In genomic region chr2:134077953-134078352, GRCm38 (mm10) we compare ENCODE assay signal across 19 mouse cellular contexts.
DNase-seq lines count a peak whose midpoint lies in the region; ATAC-seq and TF ChIP-seq lines count a peak whose summit lies in the region.
"Had no signal": no experiment of that assay in that cellular context is flagged by ENCODE, and none has a peak within 500 bp of the region (broad histone marks: within the 10 kb centered on the region; RNA-seq: fewer than 3 reads in every experiment).

No protein-coding gene starts in this region.

- H3K27ac ChIP-seq in hindbrain, postnatal 0 days: no peak overlapping the region
- H3K27ac ChIP-seq in hindbrain, embryonic 16.5 days (ENCODE audit: low read depth, low read length): no peak overlapping the region
- H3K27ac ChIP-seq in embryonic facial prominence, embryonic 14.5 days (replicated peaks; ENCODE audit: low read depth, low read length): no peak overlapping the region
- H3K27ac ChIP-seq in liver, postnatal 0 days (ENCODE audit: low read depth): no peak overlapping the region
- H3K27ac ChIP-seq: embryonic facial prominence, embryonic 13.5 days; forebrain, embryonic 15.5 days; gastrocnemius, adult 2 months; heart, adult 2 months; intestine, embryonic 15.5 days; liver, embryonic 14.5 days; midbrain, embryonic 15.5 days had no signal

- H3K4me1 ChIP-seq in hindbrain, postnatal 0 days (ENCODE audit: insufficient read depth, low read length): no peaks in the 10 kb centered on the region
- no peaks in the 10 kb centered on the region for H3K4me1 ChIP-seq in hindbrain, embryonic 16.5 days (ENCODE audit: control insufficient read depth, insufficient read depth, low read depth, low read length)
- no peaks in the 10 kb centered on the region for H3K4me1 ChIP-seq in embryonic facial prominence, embryonic 14.5 days (ENCODE audit: control insufficient read depth, insufficient read depth, low read length)
- no peaks in the 10 kb centered on the region for H3K4me1 ChIP-seq in liver, postnatal 0 days (ENCODE audit: insufficient read depth)
- H3K4me1 ChIP-seq: forebrain, embryonic 15.5 days; intestine, embryonic 15.5 days; midbrain, embryonic 15.5 days had no signal

- WGBS in hindbrain, postnatal 0 days: 80% methylated on average over 1 of the region's 1 CpGs
- WGBS in hindbrain, embryonic 16.5 days: 67% methylated on average over 1 of the region's 1 CpGs
- WGBS in embryonic facial prominence, embryonic 14.5 days: 41% methylated on average over 1 of the region's 1 CpGs
- WGBS in liver, postnatal 0 days (ENCODE audit: insufficient replicate concordance): 39% methylated on average over 1 of the region's 1 CpGs

- H3K4me2 ChIP-seq in hindbrain, postnatal 0 days (ENCODE audit: low read depth, low read length): no peak overlapping the region
- no peak overlapping the region for H3K4me2 ChIP-seq in hindbrain, embryonic 16.5 days (ENCODE audit: low read length)
- no peak overlapping the region for H3K4me2 ChIP-seq in embryonic facial prominence, embryonic 14.5 days (ENCODE audit: low read depth, low read length)
- no peak overlapping the region for H3K4me2 ChIP-seq in liver, postnatal 0 days (ENCODE audit: low read depth, low read length)
- H3K4me2 ChIP-seq: embryonic facial prominence, embryonic 13.5 days; forebrain, embryonic 15.5 days; intestine, embryonic 15.5 days; midbrain, embryonic 15.5 days had no signal

- no peak overlapping the region for H3K4me3 ChIP-seq in hindbrain, postnatal 0 days (ENCODE audit: low read length)
- H3K4me3 ChIP-seq in hindbrain, embryonic 16.5 days (ENCODE audit: low read length): no peak overlapping the region
- H3K4me3 ChIP-seq in embryonic facial prominence, embryonic 14.5 days (ENCODE audit: low read depth, low read length): no peak overlapping the region
- H3K4me3 ChIP-seq in liver, postnatal 0 days (ENCODE audit: low read depth, low read length): no peak overlapping the region
- H3K4me3 ChIP-seq: embryonic facial prominence, embryonic 13.5 days; forebrain, embryonic 15.5 days; gastrocnemius, adult 2 months; heart, adult 2 months; intestine, embryonic 15.5 days; midbrain, embryonic 15.5 days had no signal

- no peak overlapping the region for H3K9ac ChIP-seq in hindbrain, postnatal 0 days (replicated peaks; ENCODE audit: low read length)
- no peak overlapping the region for H3K9ac ChIP-seq in hindbrain, embryonic 16.5 days (ENCODE audit: low read depth, low read length)
- no peak overlapping the region for H3K9ac ChIP-seq in embryonic facial prominence, embryonic 14.5 days (ENCODE audit: low read depth, low read length)
- H3K9ac ChIP-seq in liver, postnatal 0 days (replicated peaks): no peak overlapping the region
- H3K9ac ChIP-seq: embryonic facial prominence, embryonic 13.5 days; forebrain, embryonic 15.5 days; intestine, embryonic 15.5 days; liver, embryonic 14.5 days; midbrain, embryonic 15.5 days had no signal

- H3K27me3 ChIP-seq in hindbrain, postnatal 0 days (ENCODE audit: insufficient read depth, low read length): no peaks in the 10 kb centered on the region
- no peaks in the 10 kb centered on the region for H3K27me3 ChIP-seq in hindbrain, embryonic 16.5 days (replicated peaks; ENCODE audit: control insufficient read depth, insufficient read depth, low read length)
- no peaks in the 10 kb centered on the region for H3K27me3 ChIP-seq in embryonic facial prominence, embryonic 14.5 days (replicated peaks; ENCODE audit: control insufficient read depth, insufficient read depth, low read length)
- no peaks in the 10 kb centered on the region for H3K27me3 ChIP-seq in liver, postnatal 0 days (ENCODE audit: insufficient read depth, low read length)
- H3K27me3 ChIP-seq: embryonic facial prominence, embryonic 13.5 days; forebrain, embryonic 15.5 days; intestine, embryonic 15.5 days; midbrain, embryonic 15.5 days had no signal

- no peak for TF ChIP-seq CTCF in hindbrain, postnatal 0 days (IDR thresholded peaks at IDR 0.05; ENCODE audit: low read depth)
- TF ChIP-seq CTCF in liver, postnatal 0 days (IDR thresholded peaks at IDR 0.05; ENCODE audit: low read depth): no peak

- no peak for TF ChIP-seq EP300 in liver, postnatal 0 days (IDR thresholded peaks at IDR 0.05; ENCODE audit: low read depth)

- no peaks in the 10 kb centered on the region for H3K9me3 ChIP-seq in hindbrain, postnatal 0 days (ENCODE audit: low read length)
- H3K9me3 ChIP-seq in hindbrain, embryonic 16.5 days (ENCODE audit: control insufficient read depth, low read length): no peaks in the 10 kb centered on the region
- H3K9me3 ChIP-seq in embryonic facial prominence, embryonic 14.5 days (ENCODE audit: control insufficient read depth, low read length): no peaks in the 10 kb centered on the region
- no peaks in the 10 kb centered on the region for H3K9me3 ChIP-seq in liver, postnatal 0 days (ENCODE audit: low read length)
- H3K9me3 ChIP-seq: embryonic facial prominence, embryonic 13.5 days; forebrain, embryonic 15.5 days; intestine, embryonic 15.5 days; midbrain, embryonic 15.5 days had no signal

- DNase-seq in hindbrain, postnatal 0 days (ENCODE audit: low spot score): peak; percentile 9
- peak; percentile 78 for DNase-seq in Muller cell, postnatal 12 days (ENCODE audit: inconsistent ontology term)
- peak; percentile 43 for DNase-seq in embryonic facial prominence, embryonic 14.5 days (ENCODE audit: low spot score)
- DNase-seq in mesoderm, embryonic 11.5 days (ENCODE audit: low read depth, low spot score): peak; percentile 47
- no peak for DNase-seq in liver, postnatal 0 days
- DNase-seq in kidney, postnatal 10 days: no peak
- DNase-seq: adrenal gland, adult 2 months; cerebellum, adult 9-10 months; gastrocnemius, adult 2 months; heart, adult 2 months; heart, postnatal 10 days; thymus, postnatal 36 days had no signal

- no peaks in the 10 kb centered on the region for H3K36me3 ChIP-seq in hindbrain, postnatal 0 days (ENCODE audit: insufficient read depth, low read length)
- no peaks in the 10 kb centered on the region for H3K36me3 ChIP-seq in hindbrain, embryonic 16.5 days (ENCODE audit: control insufficient read depth, insufficient read depth, low read length)
- H3K36me3 ChIP-seq in embryonic facial prominence, embryonic 14.5 days (ENCODE audit: control insufficient read depth, insufficient read depth, low read length): no peaks in the 10 kb centered on the region
- no peaks in the 10 kb centered on the region for H3K36me3 ChIP-seq in liver, postnatal 0 days (replicated peaks; ENCODE audit: insufficient read depth, low read length)
- H3K36me3 ChIP-seq: embryonic facial prominence, embryonic 13.5 days; forebrain, embryonic 15.5 days; intestine, embryonic 15.5 days; midbrain, embryonic 15.5 days had no signal

- no peak for ATAC-seq in hindbrain, postnatal 0 days
- no peak for ATAC-seq in hindbrain, embryonic 16.5 days
- no peak for ATAC-seq in embryonic facial prominence, embryonic 14.5 days (ENCODE audit: low read depth)
- no peak for ATAC-seq in cerebellum, adult (ENCODE audit: insufficient number of reproducible peaks, low FRiP score, low TSS enrichment)
- ATAC-seq in liver, postnatal 0 days: no peak
- ATAC-seq: forebrain, embryonic 15.5 days; intestine, embryonic 15.5 days; midbrain, embryonic 15.5 days had no signal

Comparison
In these comparisons a context has a peak if more than half of its experiments do, and no peak if none do; other contexts are left out.
1. DNase-seq: peak in hindbrain, postnatal 0 days (single experiment), Muller cell, postnatal 12 days (single experiment), embryonic facial prominence, embryonic 14.5 days (single experiment) and mesoderm, embryonic 11.5 days (single experiment); none in liver, postnatal 0 days (single experiment) and kidney, postnatal 10 days (single experiment).